Mouse (Mus musculus) neural tube, embryonic 14.5 days (tissue): ENCODE data around the gene Tenm2. TPM values are rescaled to one million over a fixed set of nuclear protein-coding genes. Genes with fewer than 3 reads are reported as not detected.
A peak's percentile ranks its signal among the peaks of the same experiment; 100 is the strongest.

ENCODE experiments used
- ATAC-seq: fragments of 200-750 bp; cut with Nextera tagmentation; 2 replicates; pipeline ENCODE4 v1.8.0; 2017; ENCODE audit warnings: low read depth, mild to moderate bottlenecking, moderate TSS enrichment, moderate library complexity
- H3K27ac ChIP-seq: fragments of 300-500 bp; sonication (generic); 2 replicates; pipeline ENCODE4 v1.5.1; 2014; ENCODE audit warnings: low read depth, mild to moderate bottlenecking, control low read depth, low read length, moderate library complexity, mixed read lengths
- H3K27me3 ChIP-seq: fragments of 300-500 bp; sonication (generic); 2 replicates; pipeline ENCODE4 v1.6.1; 2014; ENCODE audit warnings: low read length; ENCODE audit not compliant: control insufficient read depth, insufficient read depth
- H3K36me3 ChIP-seq: fragments of 300-500 bp; sonication (generic); 2 replicates; pipeline ENCODE4 v1.6.1; 2014; ENCODE audit warnings: low read length, mixed read lengths; ENCODE audit not compliant: control insufficient read depth, insufficient read depth
- H3K4me1 ChIP-seq: fragments of 300-500 bp; sonication (generic); 2 replicates; pipeline ENCODE4 v1.6.1; 2014; ENCODE audit warnings: low read length; ENCODE audit not compliant: control insufficient read depth, insufficient read depth
- H3K4me2 ChIP-seq: fragments of 300-500 bp; sonication (generic); 2 replicates; pipeline ENCODE4 v1.6.1; 2014; ENCODE audit warnings: mild to moderate bottlenecking, low read depth, low read length, control low read depth
- H3K4me3 ChIP-seq: fragments of 300-500 bp; sonication (generic); 2 replicates; pipeline ENCODE4 v1.5.1; 2014; ENCODE audit warnings: low read depth, low read length, control low read depth, mixed read lengths
- H3K9ac ChIP-seq: fragments of 300-500 bp; sonication (generic); replicated peaks from 2 replicates; pipeline ENCODE4 v1.6.1; 2014; ENCODE audit warnings: low read depth, mild to moderate bottlenecking, control low read depth, low read length, mixed read lengths
- H3K9me3 ChIP-seq: fragments of 300-500 bp; sonication (generic); 2 replicates; pipeline ENCODE4 v1.6.1; 2016; ENCODE audit warnings: low read length; ENCODE audit not compliant: control insufficient read depth
- WGBS: fragments of 180-500 bp; shearing (Covaris S2); extraction: QIAGEN DNeasy Blood & Tissue Kit; methylation state at CpG from one replicate; pipeline ENCODE4 v1.1.7; 2014; 5-methylcytosine and 5-hydroxymethylcytosine counted together
- polyA plus RNA-seq: library from polyadenylated mRNA; unstranded; fragments of >200 nt; fragmentation: Nextera tagmentation; extraction: Ambion mirVana; gene quantifications from 2 replicates; pipeline ENCODE4 v1.2.1, GENCODE M21; 2014

Gene Tenm2
- polyA plus RNA-seq, 1 experiment from 2014 or later, result 32.2 TPM

GRCm38 (mm10) chr11:36000038-36000437 lies 1235.7 kb downstream of the Tenm2 start:
- Histone ChIP-seq H3K9me3 (no peaks in the 10 kb centered on the region), H3K36me3 (no peaks in the 10 kb centered on the region), H3K9ac (0 out of 2 replicates have a peak overlapping the region, but pooled peaks have one; percentile 17), H3K27ac (no peak overlapping the region), H3K4me1 (peaks cover 12% of the 10 kb centered on the region), H3K4me3 (no peak overlapping the region), H3K4me2 (no peak overlapping the region), H3K27me3 (no peaks in the 10 kb centered on the region)
- ATAC-seq, result peak; percentile 26; the same call in 1 of the 2 replicates
- WGBS, result 3% methylated on average over 4 of the region's 4 CpGs

GRCm38 (mm10) chr11:35998048-35998447 lies 1237.7 kb downstream of the Tenm2 start:
- Histone ChIP-seq H3K4me2 (no peak overlapping the region), H3K4me1 (peaks cover 12% of the 10 kb centered on the region), H3K9ac (no peak overlapping the region), H3K27ac (no peak overlapping the region), H3K36me3 (no peaks in the 10 kb centered on the region), H3K27me3 (no peaks in the 10 kb centered on the region), H3K9me3 (no peaks in the 10 kb centered on the region), H3K4me3 (no peak overlapping the region)
- no peak for ATAC-seq
- 84% methylated on average over 12 of the region's 12 CpGs for WGBS

DNA sequence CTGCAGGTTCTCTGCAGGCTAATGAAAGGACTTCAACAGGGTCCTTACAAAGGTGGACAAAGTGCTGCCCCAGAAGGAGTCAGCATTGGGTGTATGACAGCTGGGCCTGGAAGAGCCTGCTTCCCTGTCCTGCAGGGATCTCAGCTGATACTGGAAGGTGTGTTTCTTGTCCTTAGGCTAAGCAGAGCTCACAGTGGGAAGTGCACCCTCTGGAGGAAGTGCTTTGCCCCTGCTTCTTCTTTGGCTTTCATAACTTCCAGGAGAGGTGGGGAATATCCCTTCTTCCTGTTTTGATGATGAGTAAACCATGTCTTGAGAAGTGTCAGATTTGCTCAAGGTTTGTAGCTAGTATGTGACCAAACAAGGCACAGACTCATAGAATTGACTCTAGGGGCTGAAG lies 1240.5 kb downstream of the Tenm2 start:
- H3K9ac ChIP-seq, result no peak overlapping the region
- no peaks in the 10 kb centered on the region for H3K27me3 ChIP-seq
- H3K4me3 ChIP-seq, result no peak overlapping the region
- no peak overlapping the region for H3K4me2 ChIP-seq
- ATAC-seq, result no peak
- no peaks in the 10 kb centered on the region for H3K9me3 ChIP-seq
- H3K4me1 ChIP-seq, result peaks cover 8% of the 10 kb centered on the region
- no peak overlapping the region for H3K27ac ChIP-seq
- no peaks in the 10 kb centered on the region for H3K36me3 ChIP-seq

DNA sequence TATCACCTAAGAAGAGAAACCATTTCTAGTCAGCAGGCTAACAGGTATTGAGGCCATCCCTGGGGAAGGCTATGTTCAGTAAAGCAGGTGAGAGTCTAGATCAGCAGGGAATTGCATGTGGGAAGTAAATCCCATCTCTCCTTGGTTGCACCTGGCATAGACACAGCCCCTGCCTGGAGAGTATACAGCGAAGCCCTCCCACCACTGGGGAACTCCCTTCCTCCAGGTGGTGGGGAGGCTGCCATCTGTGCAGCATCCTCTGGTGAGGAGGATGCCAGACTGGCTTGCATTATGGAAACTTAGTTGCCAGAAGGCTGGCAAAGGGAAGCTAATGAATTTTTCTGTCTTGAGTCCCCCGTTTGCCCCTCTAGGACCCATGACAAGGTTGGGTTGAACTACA lies 1243.9 kb downstream of the Tenm2 start:
- 80% methylated on average over 2 of the region's 2 CpGs for WGBS
- Histone ChIP-seq H3K4me2 (no peak overlapping the region), H3K9me3 (no peaks in the 10 kb centered on the region), H3K27me3 (no peaks in the 10 kb centered on the region), H3K4me1 (no peaks in the 10 kb centered on the region), H3K9ac (no peak overlapping the region), H3K27ac (no peak overlapping the region), H3K4me3 (no peak overlapping the region), H3K36me3 (no peaks in the 10 kb centered on the region)
- no peak for ATAC-seq

DNA sequence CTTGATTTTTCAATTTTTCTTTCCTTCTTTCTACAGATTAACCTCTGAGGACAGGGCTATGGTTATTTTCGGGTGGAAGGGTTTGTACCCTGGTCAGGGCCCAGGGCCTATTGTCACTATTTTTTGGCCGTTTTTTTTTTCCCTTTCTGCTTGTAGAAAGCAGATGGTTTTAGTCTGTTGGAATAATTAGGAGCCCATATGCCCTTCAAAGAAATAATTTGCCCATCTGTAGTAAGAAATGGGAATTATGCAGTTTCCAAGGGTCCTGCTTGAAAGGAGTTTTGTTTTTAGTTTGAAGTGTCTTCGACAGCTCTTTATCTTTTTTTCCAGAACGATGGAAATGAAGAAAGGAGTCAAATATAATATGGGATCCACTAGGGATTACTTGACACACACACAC lies 1245.8 kb downstream of the Tenm2 start:
- Histone ChIP-seq H3K9ac (no peak overlapping the region), H3K4me1 (peaks cover 6% of the 10 kb centered on the region; the same call in 1 of the 2 replicates), H3K27me3 (no peaks in the 10 kb centered on the region), H3K9me3 (no peaks in the 10 kb centered on the region), H3K4me2 (no peak overlapping the region), H3K27ac (no peak overlapping the region), H3K4me3 (no peak overlapping the region), H3K36me3 (no peaks in the 10 kb centered on the region)
- no peak for ATAC-seq
- WGBS, result 59% methylated on average over 4 of the region's 4 CpGs

DNA sequence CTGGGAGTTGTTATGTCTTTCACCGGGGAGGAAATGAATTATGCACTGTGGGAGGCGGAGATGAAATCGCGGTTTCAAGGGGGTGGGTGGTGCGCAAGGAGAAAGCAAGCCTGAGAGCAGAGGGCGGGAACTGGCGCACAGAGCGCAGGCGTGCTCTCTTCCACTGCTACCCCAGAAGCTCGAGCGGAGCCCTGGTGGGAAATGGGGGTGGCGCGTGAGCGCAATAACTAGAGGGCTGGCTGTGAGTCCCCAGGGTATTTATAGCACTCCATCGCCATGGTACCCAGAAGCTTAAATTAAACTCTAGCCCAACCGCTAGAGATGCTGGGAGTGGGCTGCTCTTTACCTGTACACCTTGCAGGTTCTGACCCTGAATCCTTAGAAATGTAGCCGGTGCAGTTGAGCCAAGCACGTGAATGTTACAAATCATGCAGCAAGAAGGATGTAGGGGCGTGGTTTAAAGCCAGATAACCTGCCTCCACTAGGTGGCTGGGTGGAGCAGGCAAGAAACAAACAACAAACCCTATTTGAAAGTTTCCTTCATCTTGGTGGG lies 1249.8 kb downstream of the Tenm2 start:
- Histone ChIP-seq H3K27ac (no peak overlapping the region), H3K4me2 (peak overlapping the region; percentile 40), H3K27me3 (no peaks in the 10 kb centered on the region), H3K9ac (peak overlapping the region; percentile 21; the same call in 1 of the 2 replicates), H3K9me3 (no peaks in the 10 kb centered on the region), H3K4me3 (peak overlapping the region; percentile 15; the same call in 1 of the 2 replicates), H3K4me1 (peaks cover 6% of the 10 kb centered on the region; the same call in 1 of the 2 replicates), H3K36me3 (no peaks in the 10 kb centered on the region)
- WGBS, result 2% methylated on average over 19 of the region's 19 CpGs
- ATAC-seq, result peak; percentile 85

- Histone ChIP-seq H3K4me1 (peaks cover 15% of the 10 kb centered on the region; the same call in 1 of the 2 replicates), H3K36me3 (no peaks in the 10 kb centered on the region), H3K9ac (no peak overlapping the region), H3K27ac (no peak overlapping the region), H3K9me3 (no peaks in the 10 kb centered on the region), H3K27me3 (no peaks in the 10 kb centered on the region), H3K4me3 (no peak overlapping the region), H3K4me2 (no peak overlapping the region)
- ATAC-seq, result no peak
- WGBS, result 91% methylated on average over 3 of the region's 3 CpGs
These were observed 1253.0 kb downstream of the Tenm2 start for GRCm38 (mm10) chr11:35982734-35983133.

DNA sequence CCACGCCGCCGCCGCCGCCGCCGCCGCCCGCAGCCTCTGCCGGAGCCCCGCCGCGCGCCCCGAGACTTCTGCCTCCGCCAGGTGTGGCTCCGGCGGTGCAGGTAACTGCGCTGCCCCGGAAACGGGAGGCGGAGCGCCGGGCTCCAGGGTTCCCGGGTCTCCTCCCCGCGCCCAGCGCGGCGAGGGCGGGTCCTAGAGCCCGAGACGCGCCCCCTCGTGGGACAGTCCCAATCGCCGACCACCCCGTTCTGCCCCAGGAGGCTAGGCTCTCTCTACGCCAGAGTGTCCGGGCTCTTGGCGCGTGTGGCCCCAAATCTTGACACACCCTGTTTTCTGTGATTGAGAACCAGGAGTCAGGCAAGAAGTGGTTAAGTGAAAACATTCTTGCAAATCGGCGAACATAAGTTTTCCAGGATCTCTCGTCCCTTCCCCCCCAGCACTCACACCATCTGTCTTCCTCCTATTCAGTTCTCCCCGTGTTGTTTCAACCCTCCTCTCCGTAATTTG lies 1255.3 kb downstream of the Tenm2 start, which contains the start of gene Wwc1:
TSS of gene Wwc1 (minus strand) at position 117 of the 507 bp plus-strand sequence.
- Histone ChIP-seq H3K9me3 (no peaks in the 10 kb centered on the region), H3K27ac (no peak within 1 kb of the TSS), H3K36me3 (no peaks in the 10 kb centered on the region), H3K4me1 (peaks cover 9% of the 10 kb centered on the region; the same call in 1 of the 2 replicates), H3K27me3 (no peaks in the 10 kb centered on the region), H3K4me2 (peak within 1 kb of the TSS; percentile 78), H3K4me3 (peak within 1 kb of the TSS; percentile 60), H3K9ac (peak within 1 kb of the TSS; percentile 86)
- peak; percentile 68 for ATAC-seq
- WGBS, result 0% methylated on average over 38 of the region's 47 CpGs

GRCm38 (mm10) chr11:35979733-35980410 lies 1255.9 kb downstream of the Tenm2 start:
- no peaks in the 10 kb centered on the region for H3K36me3 ChIP-seq
- whole genome bisulfite sequencing, result under 1% methylated on average over 41 of the region's 66 CpGs

More at GRCm38 (mm10) chr11:35979733-35980410, 1255.9 kb downstream of the Tenm2 start:
- peaks cover 9% of the 10 kb centered on the region; the same call in 1 of the 2 replicates for H3K4me1 ChIP-seq
- H3K27me3 ChIP-seq, result no peaks in the 10 kb centered on the region
- peak overlapping the region; percentile 86 for H3K9ac ChIP-seq
- peak overlapping the region; percentile 78 for H3K4me2 ChIP-seq
- peak overlapping the region; percentile 60 for H3K4me3 ChIP-seq
- no peak overlapping the region for H3K27ac ChIP-seq
- peak; percentile 52 for ATAC-seq
- no peaks in the 10 kb centered on the region for H3K9me3 ChIP-seq
